Mouse (Mus musculus): ENCODE results near the gene Gatd1. TPM values are rescaled to one million over a fixed set of nuclear protein-coding genes. Genes with fewer than 3 reads are reported as not detected.

Gene Gatd1
- 25.6 and 30.2 TPM in 2 replicates for polyA plus RNA-seq (2014; fragmentation: Nextera tagmentation; extraction: Ambion mirVana)

DNA sequence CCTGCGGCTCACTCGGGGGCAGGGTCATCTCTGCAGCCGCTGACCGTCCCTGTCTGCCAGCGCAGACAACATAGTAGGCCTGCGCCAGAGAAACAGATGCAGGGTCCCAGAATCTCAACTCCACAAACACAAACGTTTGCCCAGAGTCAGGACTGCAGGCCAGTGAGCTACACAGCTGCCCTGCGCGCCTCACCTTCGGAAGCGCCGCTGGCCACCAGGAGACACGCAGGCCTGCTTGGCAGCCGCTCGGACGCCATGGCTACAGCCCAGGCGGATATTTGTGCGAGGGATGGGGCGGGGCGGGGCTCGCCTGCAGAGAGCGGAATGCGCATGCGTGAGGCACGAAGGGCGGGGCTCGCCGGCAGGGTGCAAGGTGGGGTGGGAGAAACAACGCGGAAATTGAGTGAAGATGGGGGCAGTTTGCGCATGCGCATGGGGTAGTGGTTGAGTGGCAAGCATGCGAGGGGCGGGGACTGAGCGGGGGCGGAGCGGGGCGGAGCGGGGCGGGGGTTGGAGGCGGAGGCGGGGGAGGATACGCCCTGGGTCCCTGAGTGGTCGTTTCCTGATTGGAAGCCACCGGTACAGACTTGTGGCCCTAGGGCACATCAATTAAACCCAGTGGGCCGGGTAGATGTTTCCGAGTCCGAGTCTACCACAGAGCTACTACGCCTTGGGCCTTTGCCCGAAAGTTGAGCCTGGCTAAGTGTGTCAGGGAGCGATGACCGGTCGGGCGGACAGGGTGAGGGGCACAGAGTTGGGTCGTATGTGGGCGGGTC is at the start of gene Gatd1:
Gene Gatd1, minus strand, starts transcription at position 328 of the 776 bp plus-strand sequence.
- Histone ChIP-seq H3K9me3 (ENCODE audit: control insufficient read depth, low read length) (no peaks in the 10 kb centered on the region), H3K4me3 (ENCODE audit: control insufficient read depth in 1 of 2, insufficient read depth in 1 of 2, low read depth in 1 of 2, low read length in 2 of 2) (peak within 1 kb of the TSS; percentile 82 to 86), H3K36me3 (ENCODE audit: control insufficient read depth, insufficient read depth, low read length) (peaks cover 28% of the 10 kb centered on the region), H3K4me1 (ENCODE audit: control insufficient read depth in 2 of 2, insufficient read depth in 2 of 2, low read length in 2 of 2) (peaks cover under 1 to 9% of the 10 kb centered on the region in 2 experiments; a peak in 3 of 4 replicates), H3K9ac (ENCODE audit: low read length) (peak within 1 kb of the TSS; percentile 93), H3K27ac (replicated peaks in 1 of 2; ENCODE audit: control insufficient read depth in 1 of 2, insufficient read depth in 1 of 2, low read depth in 2 of 2, low read length in 2 of 2) (peak within 1 kb of the TSS; percentile 80 to 81), H3K27me3 (ENCODE audit: control insufficient read depth, insufficient read depth, low read length) (no peaks in the 10 kb centered on the region), H3K4me2 (ENCODE audit: low read length) (peak within 1 kb of the TSS; percentile 94)
- WGBS, result under 1% methylated on average over 49 of the region's 56 CpGs
- peak; percentile 93 for ATAC-seq (ENCODE audit: insufficient number of reproducible peaks, insufficient read depth, low FRiP score, low read depth)

DNA sequence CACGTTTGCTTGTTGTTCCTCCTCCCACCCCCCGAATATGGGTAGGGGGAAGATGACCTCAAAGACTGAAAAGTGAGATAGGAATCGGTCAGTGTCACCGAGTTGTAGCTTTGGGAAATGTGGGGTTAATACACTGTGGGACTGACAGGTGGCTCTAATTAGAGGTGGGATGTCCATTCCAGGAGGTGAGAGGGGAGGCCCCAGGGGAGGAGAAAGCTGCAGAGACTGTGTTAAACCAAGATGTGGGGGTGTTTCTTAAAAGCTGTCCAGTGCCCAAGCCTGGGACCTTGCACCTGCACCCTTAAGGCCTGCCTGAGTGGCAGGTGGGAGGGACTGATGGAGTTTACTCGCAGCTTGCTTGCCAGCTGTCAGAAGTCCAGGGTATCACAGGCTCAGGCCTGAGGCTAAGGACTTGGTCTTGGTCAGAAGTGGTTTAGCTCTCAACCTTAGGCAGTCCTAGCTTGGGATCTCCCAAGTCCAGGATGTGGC is 48.4 kb upstream of the Gatd1 start:
- H3K36me3 ChIP-seq (ENCODE audit: control insufficient read depth, insufficient read depth, low read length), result peaks cover 23% of the 10 kb centered on the region
- H3K9me3 ChIP-seq (ENCODE audit: control insufficient read depth, low read length), result no peaks in the 10 kb centered on the region
- 17% methylated on average over 5 of the region's 5 CpGs for WGBS
- no peak for ATAC-seq (ENCODE audit: insufficient number of reproducible peaks, insufficient read depth, low FRiP score, low read depth)
- peak overlapping the region; percentile 97 for H3K4me2 ChIP-seq (ENCODE audit: low read length)
- peak overlapping the region; percentile 77 for H3K9ac ChIP-seq (ENCODE audit: low read length)
- H3K4me3 ChIP-seq (ENCODE audit: control insufficient read depth in 1 of 2, insufficient read depth in 1 of 2, low read depth in 1 of 2, low read length in 2 of 2), result peak overlapping the region; percentile 57 to 61
- H3K4me1 ChIP-seq (ENCODE audit: control insufficient read depth in 2 of 2, insufficient read depth in 2 of 2, low read length in 2 of 2), result peaks cover 22 to 42% of the 10 kb centered on the region in 2 experiments; a peak in 3 of 4 replicates
- no peak overlapping the region for H3K27ac ChIP-seq (replicated peaks in 1 of 2; ENCODE audit: control insufficient read depth in 1 of 2, insufficient read depth in 1 of 2, low read depth in 2 of 2, low read length in 2 of 2)
- H3K27me3 ChIP-seq (ENCODE audit: control insufficient read depth, insufficient read depth, low read length), result peaks cover 30% of the 10 kb centered on the region

DNA sequence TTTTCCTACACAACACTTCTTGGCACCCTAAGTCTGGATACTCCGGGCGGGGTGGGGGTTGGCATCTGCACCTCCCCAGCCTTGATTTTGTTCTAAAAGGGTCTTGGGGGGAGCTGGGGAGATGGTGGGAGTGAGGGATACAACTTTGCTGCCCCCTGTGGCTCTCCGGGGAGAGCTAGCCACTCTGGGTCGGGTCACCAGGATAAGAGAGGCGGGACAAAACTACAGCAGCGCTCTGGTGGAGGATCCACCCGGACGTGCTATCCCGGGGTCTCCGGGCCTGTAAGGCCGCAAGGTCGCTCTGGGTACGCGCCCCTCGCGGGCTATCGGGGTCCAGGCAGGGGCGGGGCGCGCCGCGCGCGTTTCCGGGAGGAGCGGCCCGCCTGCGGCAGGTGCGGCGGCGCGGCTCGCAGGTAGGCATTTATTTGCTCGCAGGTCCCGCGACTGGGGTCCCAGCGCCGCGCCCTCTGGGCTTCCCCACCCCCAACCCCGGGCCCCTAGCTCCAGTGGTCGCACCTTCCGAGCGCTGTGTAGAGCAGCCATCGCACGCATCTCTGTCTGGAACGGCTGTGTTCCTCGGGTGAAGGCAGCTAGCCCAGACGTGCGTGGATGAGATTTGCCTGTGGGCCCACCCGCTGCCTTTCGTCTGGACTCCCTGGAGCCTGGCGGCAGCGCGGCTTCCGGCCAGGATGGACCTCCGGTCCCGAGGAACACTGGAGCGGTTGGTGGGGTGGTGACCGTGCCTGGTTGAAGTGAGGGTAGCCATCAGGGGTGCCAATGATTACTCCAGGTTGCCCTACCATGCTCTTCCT is 47.8 kb upstream of the Gatd1 start:
- peaks cover 25% of the 10 kb centered on the region for H3K36me3 ChIP-seq (ENCODE audit: control insufficient read depth, insufficient read depth, low read length)
- peak overlapping the region; percentile 57 to 61 for H3K4me3 ChIP-seq (ENCODE audit: control insufficient read depth in 1 of 2, insufficient read depth in 1 of 2, low read depth in 1 of 2, low read length in 2 of 2)
- H3K4me2 ChIP-seq (ENCODE audit: low read length), result peak overlapping the region; percentile 97
- peaks cover 30% of the 10 kb centered on the region for H3K27me3 ChIP-seq (ENCODE audit: control insufficient read depth, insufficient read depth, low read length)
- WGBS, result 1% methylated on average over 58 of the region's 59 CpGs
- H3K9me3 ChIP-seq (ENCODE audit: control insufficient read depth, low read length), result no peaks in the 10 kb centered on the region
- peaks cover 19 to 38% of the 10 kb centered on the region in 2 experiments; a peak in 3 of 4 replicates for H3K4me1 ChIP-seq (ENCODE audit: control insufficient read depth in 2 of 2, insufficient read depth in 2 of 2, low read length in 2 of 2)
- H3K9ac ChIP-seq (ENCODE audit: low read length), result peak overlapping the region; percentile 77
- peak overlapping the region in 1 of 2 experiments; percentile 44; a peak in 2 of 4 replicates for H3K27ac ChIP-seq (replicated peaks in 1 of 2; ENCODE audit: control insufficient read depth in 1 of 2, insufficient read depth in 1 of 2, low read depth in 2 of 2, low read length in 2 of 2)
- no peak for ATAC-seq (ENCODE audit: insufficient number of reproducible peaks, insufficient read depth, low FRiP score, low read depth)

DNA sequence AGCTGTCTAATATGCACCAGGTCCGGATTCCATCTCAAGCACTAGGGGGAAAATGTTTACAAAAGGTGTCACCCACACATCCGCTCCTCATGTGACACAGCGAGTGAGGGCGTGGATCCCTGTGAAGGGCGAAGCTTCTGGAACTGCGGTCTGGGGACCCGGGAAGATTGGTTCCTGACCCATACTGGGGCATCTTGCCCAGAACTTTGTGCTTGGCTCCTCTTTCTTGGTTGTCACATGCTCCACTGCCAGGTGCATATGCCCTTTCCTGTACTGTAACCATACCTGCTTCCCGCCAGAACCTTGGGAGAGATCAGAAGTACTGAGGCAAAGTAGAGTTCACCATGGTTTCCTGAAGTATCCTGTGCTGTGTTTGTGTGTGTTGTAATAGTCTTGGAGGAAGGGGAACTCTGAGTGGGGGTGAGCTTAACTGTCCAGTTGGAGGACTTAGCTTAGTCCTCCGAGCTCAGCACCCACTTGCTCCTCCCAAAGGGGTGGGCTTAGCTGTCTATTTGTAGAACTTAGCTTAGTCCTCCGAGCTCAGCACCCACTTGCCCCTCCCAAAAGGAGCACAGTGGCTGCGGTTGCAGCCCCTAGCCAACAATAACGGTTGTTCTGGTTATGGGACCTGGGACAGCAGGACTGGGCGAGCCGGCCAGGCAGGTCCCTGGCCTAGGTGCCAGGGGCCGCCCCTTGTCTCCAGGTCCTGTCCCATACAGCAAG is 46.6 kb upstream of the Gatd1 start, which contains the start of gene Cracr2b:
Gene Cracr2b, plus strand, starts transcription at position 704 of the 723 bp plus-strand sequence.
- WGBS, result 73% methylated on average over 15 of the region's 15 CpGs
- H3K27ac ChIP-seq (replicated peaks in 1 of 2; ENCODE audit: control insufficient read depth in 1 of 2, insufficient read depth in 1 of 2, low read depth in 2 of 2, low read length in 2 of 2), result peak within 1 kb of the TSS in 1 of 2 experiments; percentile 44; a peak in 2 of 4 replicates
- no peaks in the 10 kb centered on the region for H3K9me3 ChIP-seq (ENCODE audit: control insufficient read depth, low read length)
- peaks cover 21 to 42% of the 10 kb centered on the region in 2 experiments; a peak in 3 of 4 replicates for H3K4me1 ChIP-seq (ENCODE audit: control insufficient read depth in 2 of 2, insufficient read depth in 2 of 2, low read length in 2 of 2)
- H3K9ac ChIP-seq (ENCODE audit: low read length), result peak within 1 kb of the TSS; percentile 77
- peaks cover 30% of the 10 kb centered on the region for H3K27me3 ChIP-seq (ENCODE audit: control insufficient read depth, insufficient read depth, low read length)
- ATAC-seq (ENCODE audit: insufficient number of reproducible peaks, insufficient read depth, low FRiP score, low read depth), result no peak
- peak within 1 kb of the TSS; percentile 97 for H3K4me2 ChIP-seq (ENCODE audit: low read length)
- peaks cover 25% of the 10 kb centered on the region for H3K36me3 ChIP-seq (ENCODE audit: control insufficient read depth, insufficient read depth, low read length)
- peak within 1 kb of the TSS; percentile 57 to 61 for H3K4me3 ChIP-seq (ENCODE audit: control insufficient read depth in 1 of 2, insufficient read depth in 1 of 2, low read depth in 1 of 2, low read length in 2 of 2)

DNA sequence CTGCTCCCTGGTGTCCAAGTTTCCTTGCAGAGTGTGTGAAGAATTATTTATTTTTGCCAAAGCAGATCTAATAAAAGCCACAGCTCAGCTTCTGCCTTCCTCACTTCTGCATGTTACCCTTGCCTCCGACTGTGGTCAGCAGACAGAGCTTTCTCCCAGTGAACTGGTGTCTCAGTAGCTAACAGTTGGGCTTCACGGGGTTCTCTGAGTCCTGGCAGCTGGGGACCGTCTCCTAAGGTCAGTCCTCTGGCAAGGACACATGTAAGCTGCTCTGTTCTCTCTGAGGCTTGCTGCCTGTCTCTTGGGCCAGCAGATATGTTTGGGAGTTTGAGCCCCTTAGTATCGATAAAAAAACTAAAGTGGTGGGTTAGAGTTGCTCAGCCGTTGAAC is 46.1 kb upstream of the Gatd1 start:
- peaks cover 30% of the 10 kb centered on the region for H3K27me3 ChIP-seq (ENCODE audit: control insufficient read depth, insufficient read depth, low read length)
- H3K27ac ChIP-seq (replicated peaks in 1 of 2; ENCODE audit: control insufficient read depth in 1 of 2, insufficient read depth in 1 of 2, low read depth in 2 of 2, low read length in 2 of 2), result no peak overlapping the region
- no peak overlapping the region for H3K4me2 ChIP-seq (ENCODE audit: low read length)
- no peak for ATAC-seq (ENCODE audit: insufficient number of reproducible peaks, insufficient read depth, low FRiP score, low read depth)
- H3K9me3 ChIP-seq (ENCODE audit: control insufficient read depth, low read length), result no peaks in the 10 kb centered on the region
- peaks cover 25% of the 10 kb centered on the region for H3K36me3 ChIP-seq (ENCODE audit: control insufficient read depth, insufficient read depth, low read length)
- 66% methylated on average over 5 of the region's 5 CpGs for WGBS
- H3K4me1 ChIP-seq (ENCODE audit: control insufficient read depth in 2 of 2, insufficient read depth in 2 of 2, low read length in 2 of 2), result peaks cover 21 to 36% of the 10 kb centered on the region in 2 experiments; a peak in 3 of 4 replicates
- no peak overlapping the region for H3K4me3 ChIP-seq (ENCODE audit: control insufficient read depth in 1 of 2, insufficient read depth in 1 of 2, low read depth in 1 of 2, low read length in 2 of 2)
- H3K9ac ChIP-seq (ENCODE audit: low read length), result no peak overlapping the region

DNA sequence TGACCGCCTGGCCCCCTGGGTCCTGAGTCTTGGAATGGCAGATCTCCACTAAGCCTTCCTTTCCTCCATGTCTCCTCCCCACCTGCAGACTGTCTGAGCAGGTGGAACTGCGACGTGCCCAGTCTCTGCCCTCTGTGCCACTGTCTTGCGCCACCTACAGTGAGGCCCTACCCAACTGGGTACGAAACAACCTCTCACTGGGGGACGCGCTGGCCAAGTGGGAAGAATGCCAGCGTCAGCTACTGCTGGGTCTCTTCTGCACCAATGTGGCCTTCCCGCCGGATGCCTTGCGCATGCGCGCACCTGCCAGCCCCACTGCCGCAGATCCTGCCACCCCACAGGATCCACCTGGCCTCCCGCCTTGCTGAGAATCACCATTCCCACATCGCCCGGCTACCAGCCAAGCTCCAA is 45.4 kb upstream of the Gatd1 start:
- H3K27me3 ChIP-seq (ENCODE audit: control insufficient read depth, insufficient read depth, low read length), result peaks cover 27% of the 10 kb centered on the region
- H3K36me3 ChIP-seq (ENCODE audit: control insufficient read depth, insufficient read depth, low read length), result peaks cover 25% of the 10 kb centered on the region
- H3K9me3 ChIP-seq (ENCODE audit: control insufficient read depth, low read length), result no peaks in the 10 kb centered on the region
- no peak overlapping the region for H3K4me3 ChIP-seq (ENCODE audit: control insufficient read depth in 1 of 2, insufficient read depth in 1 of 2, low read depth in 1 of 2, low read length in 2 of 2)
- no peak for ATAC-seq (ENCODE audit: insufficient number of reproducible peaks, insufficient read depth, low FRiP score, low read depth)
- peaks cover 18 to 35% of the 10 kb centered on the region in 2 experiments; a peak in 3 of 4 replicates for H3K4me1 ChIP-seq (ENCODE audit: control insufficient read depth in 2 of 2, insufficient read depth in 2 of 2, low read length in 2 of 2)
- WGBS, result 85% methylated on average over 17 of the region's 17 CpGs
- H3K9ac ChIP-seq (ENCODE audit: low read length), result no peak overlapping the region
- no peak overlapping the region for H3K27ac ChIP-seq (replicated peaks in 1 of 2; ENCODE audit: control insufficient read depth in 1 of 2, insufficient read depth in 1 of 2, low read depth in 2 of 2, low read length in 2 of 2)
- H3K4me2 ChIP-seq (ENCODE audit: low read length), result no peak overlapping the region

DNA sequence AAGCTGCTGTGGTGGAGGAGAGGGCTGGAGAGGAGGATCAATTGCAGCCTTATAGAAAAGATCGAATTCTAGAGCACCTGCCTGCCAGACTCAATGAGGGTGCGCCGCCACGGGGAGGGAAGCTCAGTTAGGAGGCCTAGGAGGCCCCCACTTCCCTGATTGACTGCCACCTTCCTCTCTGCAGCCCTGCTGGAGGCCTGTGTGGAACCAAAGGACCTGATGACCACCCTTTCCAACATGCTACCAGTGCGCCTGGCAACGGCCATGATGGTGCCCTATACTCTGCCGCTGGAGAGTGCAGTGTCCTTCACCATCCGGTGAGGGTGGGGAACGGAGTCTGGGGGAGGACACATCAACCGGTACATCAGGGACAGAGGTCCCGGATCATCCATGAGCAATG is 44.7 kb upstream of the Gatd1 start:
- WGBS, result 86% methylated on average over 11 of the region's 11 CpGs
- ATAC-seq (ENCODE audit: insufficient number of reproducible peaks, insufficient read depth, low FRiP score, low read depth), result no peak
- H3K36me3 ChIP-seq (ENCODE audit: control insufficient read depth, insufficient read depth, low read length), result peaks cover 25% of the 10 kb centered on the region
- H3K27ac ChIP-seq (replicated peaks in 1 of 2; ENCODE audit: control insufficient read depth in 1 of 2, insufficient read depth in 1 of 2, low read depth in 2 of 2, low read length in 2 of 2), result no peak overlapping the region
- no peak overlapping the region for H3K4me2 ChIP-seq (ENCODE audit: low read length)
- H3K9me3 ChIP-seq (ENCODE audit: control insufficient read depth, low read length), result no peaks in the 10 kb centered on the region
- H3K9ac ChIP-seq (ENCODE audit: low read length), result no peak overlapping the region
- peaks cover 16 to 33% of the 10 kb centered on the region in 2 experiments; a peak in 3 of 4 replicates for H3K4me1 ChIP-seq (ENCODE audit: control insufficient read depth in 2 of 2, insufficient read depth in 2 of 2, low read length in 2 of 2)
- H3K4me3 ChIP-seq (ENCODE audit: control insufficient read depth in 1 of 2, insufficient read depth in 1 of 2, low read depth in 1 of 2, low read length in 2 of 2), result no peak overlapping the region
- peaks cover 21% of the 10 kb centered on the region for H3K27me3 ChIP-seq (ENCODE audit: control insufficient read depth, insufficient read depth, low read length)

All from heart, embryonic 14.5 days (tissue).